Mouse (Mus musculus) testis, adult 2 months (tissue): ENCODE measurements around the gene Drd2.

Experiments used
- CTCF ChIP-seq: fragments of 200-500 bp; IDR thresholded peaks from 2 replicates; pipeline ENCODE4 v1.5.1; 2012; ENCODE audit warnings: low read depth, mild to moderate bottlenecking, inconsistent platforms, low read length, moderate library complexity; ENCODE audit not compliant: control insufficient read depth, insufficient read depth, insufficient replicate concordance
- POLR2A ChIP-seq: fragments of 200-500 bp; IDR thresholded peaks from 2 replicates; pipeline ENCODE4 v1.6.1; 2012; ENCODE audit warnings: low read depth, mild to moderate bottlenecking, inconsistent platforms, low read length, moderate library complexity; ENCODE audit not compliant: control insufficient read depth

DNA sequence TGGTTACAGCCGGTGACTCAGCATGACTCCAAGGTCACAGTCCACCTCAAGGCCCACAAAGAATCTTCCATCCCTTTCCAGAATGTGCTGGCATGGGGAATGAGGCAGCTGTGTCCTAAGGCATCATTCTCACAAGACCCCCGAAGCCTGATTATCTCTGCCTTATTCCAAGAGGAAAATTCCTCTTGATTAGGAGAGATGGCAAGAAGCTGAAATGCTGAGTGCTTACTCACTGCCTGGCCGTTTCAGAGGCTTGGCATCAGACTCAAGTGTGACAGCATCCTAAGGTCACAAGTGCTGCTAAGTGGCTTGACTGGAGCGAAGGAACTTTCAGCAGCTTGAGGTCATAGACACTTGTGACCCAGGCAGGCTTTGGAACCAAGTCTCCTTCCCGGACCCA lies 70.2 kb downstream of the Drd2 start:
- TF ChIP-seq CTCF (no peak), POLR2A (no peak)
